Mouse (Mus musculus) heart, embryonic 13.5 days (tissue): ENCODE measurements around the gene Ifi208. TPM values are rescaled to one million over a fixed set of nuclear protein-coding genes. Genes with fewer than 3 reads are reported as not detected.
"Not testable (repeated sequence)": the region's sequence is repeated elsewhere in the genome, so short reads cannot be mapped to it uniquely, and the experiment has no call there.

ENCODE experiments used
- ATAC-seq: fragments of 200-750 bp; cut with Nextera tagmentation; 2 replicates; pipeline ENCODE4 v1.8.0; 2017; ENCODE audit warnings: moderate TSS enrichment; ENCODE audit not compliant: insufficient number of reproducible peaks, low FRiP score, low TSS enrichment; ENCODE audit errors: extremely low read depth
- H3K27ac ChIP-seq: fragments of 300-500 bp; sonication (generic); replicated peaks from 2 replicates; pipeline ENCODE4 v1.5.1; 2015; ENCODE audit warnings: moderate library complexity, mild to moderate bottlenecking, inconsistent platforms
- H3K27me3 ChIP-seq: fragments of 300-500 bp; sonication (generic); replicated peaks from 2 replicates; pipeline ENCODE4 v1.6.1; 2015; ENCODE audit warnings: mild to moderate bottlenecking, inconsistent platforms
- H3K36me3 ChIP-seq: fragments of 300-500 bp; sonication (generic); 2 replicates; pipeline ENCODE4 v1.6.1; 2015; ENCODE audit warnings: mild to moderate bottlenecking, inconsistent platforms
- H3K4me1 ChIP-seq: fragments of 300-500 bp; sonication (generic); 2 replicates; pipeline ENCODE4 v1.6.1; 2015; ENCODE audit warnings: inconsistent platforms
- H3K4me2 ChIP-seq: fragments of 300-500 bp; sonication (generic); 2 replicates; pipeline ENCODE4 v1.6.1; 2015; ENCODE audit warnings: inconsistent platforms, mild to moderate bottlenecking, moderate library complexity
- H3K4me3 ChIP-seq: fragments of 300-500 bp; sonication (generic); 2 replicates; pipeline ENCODE4 v1.5.1; 2015; ENCODE audit warnings: moderate library complexity, mild to moderate bottlenecking, inconsistent platforms
- H3K9ac ChIP-seq: fragments of 300-500 bp; sonication (generic); 2 replicates; pipeline ENCODE4 v1.6.1; 2015; ENCODE audit warnings: inconsistent platforms, mild to moderate bottlenecking, moderate library complexity
- H3K9me3 ChIP-seq: fragments of 300-500 bp; sonication (generic); 2 replicates; pipeline ENCODE4 v1.6.1; 2016; ENCODE audit warnings: inconsistent platforms
- WGBS: fragments of 180-500 bp; shearing (Covaris S2); methylation state at CpG from one replicate; pipeline ENCODE4 v1.1.7; 2015; ENCODE audit warnings: mixed read lengths; 5-methylcytosine and 5-hydroxymethylcytosine counted together
- polyA plus RNA-seq: library from polyadenylated mRNA; unstranded; fragments of >200 nt; fragmentation: Nextera tagmentation; extraction: Ambion mirVana; gene quantifications from 2 replicates; pipeline ENCODE4 v1.2.1, GENCODE M21; 2015

Gene Ifi208
- not detected in 2 replicates for polyA plus RNA-seq

GRCm38 (mm10) chr1:173673458-173674097, at the start of gene Ifi208:
Gene Ifi208, plus strand, starts transcription at chr1:173673675.
- ATAC-seq, H3K27me3 ChIP-seq: not testable (repeated sequence)
- 35% methylated on average over 3 of the region's 3 CpGs for WGBS

GRCm38 (mm10) chr1:173624052-173624451, 49.4 kb upstream of the Ifi208 start:
- Histone ChIP-seq H3K27ac (no peak overlapping the region), H3K4me1 (no peaks in the 10 kb centered on the region), H3K36me3 (no peaks in the 10 kb centered on the region), H3K4me3 (no peak overlapping the region), H3K27me3 (no peaks in the 10 kb centered on the region), H3K9ac (no peak overlapping the region), H3K4me2 (no peak overlapping the region), H3K9me3 (no peaks in the 10 kb centered on the region)
- WGBS = 80% methylated on average over 2 of the region's 2 CpGs
- no peak for ATAC-seq

More at GRCm38 (mm10) chr1:173673458-173674097, at the start of gene Ifi208:
- H3K9me3 ChIP-seq, H3K4me3 ChIP-seq, H3K27ac ChIP-seq, H3K4me2 ChIP-seq, H3K9ac ChIP-seq, H3K36me3 ChIP-seq, H3K4me1 ChIP-seq: not testable (repeated sequence)

- no peak overlapping the region for H3K27ac ChIP-seq
- H3K27me3 ChIP-seq = no peaks in the 10 kb centered on the region
- H3K36me3 ChIP-seq = no peaks in the 10 kb centered on the region
- no peak overlapping the region for H3K9ac ChIP-seq
- no peaks in the 10 kb centered on the region for H3K9me3 ChIP-seq
- no peak overlapping the region for H3K4me3 ChIP-seq
- 65% methylated on average over 2 of the region's 2 CpGs for WGBS
- no peak overlapping the region for H3K4me2 ChIP-seq
- H3K4me1 ChIP-seq = no peaks in the 10 kb centered on the region
- no peak for ATAC-seq
These were observed 46.8 kb upstream of the Ifi208 start for GRCm38 (mm10) chr1:173626686-173627085.

DNA sequence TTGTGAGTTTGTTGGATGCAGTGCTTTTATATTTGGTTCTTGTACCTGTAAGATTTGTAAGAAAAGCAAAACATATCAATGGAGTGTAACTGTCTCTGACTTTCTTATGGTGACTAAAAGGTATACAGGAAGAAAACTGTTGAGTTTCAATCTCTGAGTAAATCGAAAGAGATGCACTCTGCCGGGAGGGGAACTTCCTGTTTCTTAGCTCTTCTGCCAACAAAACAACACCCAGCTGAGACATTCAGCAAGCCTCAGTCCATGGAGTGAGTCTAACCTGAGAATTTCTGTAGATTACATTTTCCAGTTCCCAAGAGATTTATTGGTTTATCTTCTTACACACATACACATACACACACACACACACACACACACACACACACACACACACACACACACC, 42.9 kb upstream of the Ifi208 start, which contains the start of gene Ifi209:
Gene Ifi209 (plus strand): TSS at position 296 of the 400 bp plus-strand sequence.
- ATAC-seq, H3K4me1 ChIP-seq, H3K27me3 ChIP-seq, H3K36me3 ChIP-seq, H3K27ac ChIP-seq, H3K9ac ChIP-seq, H3K4me2 ChIP-seq, H3K4me3 ChIP-seq, H3K9me3 ChIP-seq: not testable (repeated sequence)
- WGBS = 66% methylated on average over 2 of the region's 2 CpGs

GRCm38 (mm10) chr1:173633969-173634645, 39.4 kb upstream of the Ifi208 start:
- H3K4me2 ChIP-seq = no peak overlapping the region
- no peak overlapping the region for H3K27ac ChIP-seq
- H3K9ac ChIP-seq = no peak overlapping the region
- H3K27me3 ChIP-seq = no peaks in the 10 kb centered on the region
- no peaks in the 10 kb centered on the region for H3K9me3 ChIP-seq
- no peak overlapping the region for H3K4me3 ChIP-seq
- no peak for ATAC-seq
- WGBS = 78% methylated on average over 5 of the region's 5 CpGs
- H3K36me3 ChIP-seq = no peaks in the 10 kb centered on the region
- no peaks in the 10 kb centered on the region for H3K4me1 ChIP-seq

- H3K27ac ChIP-seq = no peak overlapping the region
- H3K4me2 ChIP-seq = no peak overlapping the region
- H3K4me3 ChIP-seq = no peak overlapping the region
- no peak overlapping the region for H3K9ac ChIP-seq
- H3K4me1 ChIP-seq = no peaks in the 10 kb centered on the region
- H3K27me3 ChIP-seq = no peaks in the 10 kb centered on the region
- no peaks in the 10 kb centered on the region for H3K36me3 ChIP-seq
- no peak for ATAC-seq
- WGBS = 66% methylated on average over 2 of the region's 2 CpGs
- no peaks in the 10 kb centered on the region for H3K9me3 ChIP-seq
These were observed 28.1 kb upstream of the Ifi208 start for GRCm38 (mm10) chr1:173645393-173645792.

GRCm38 (mm10) chr1:173657973-173658372, 15.5 kb upstream of the Ifi208 start:
- Histone ChIP-seq H3K9ac (no peak overlapping the region), H3K4me3 (no peak overlapping the region), H3K9me3 (no peaks in the 10 kb centered on the region), H3K4me1 (no peaks in the 10 kb centered on the region), H3K27me3 (no peaks in the 10 kb centered on the region), H3K27ac (no peak overlapping the region), H3K36me3 (no peaks in the 10 kb centered on the region), H3K4me2 (no peak overlapping the region)
- WGBS = 65% methylated on average over 4 of the region's 4 CpGs
- ATAC-seq = no peak

- not testable (repeated sequence) for H3K9me3 ChIP-seq, H3K9ac ChIP-seq, H3K4me3 ChIP-seq, H3K36me3 ChIP-seq, H3K4me1 ChIP-seq, H3K4me2 ChIP-seq, H3K27me3 ChIP-seq, H3K27ac ChIP-seq, ATAC-seq
- 64% methylated on average over 1 of the region's 1 CpGs for WGBS
These were observed 5.1 kb downstream of the Ifi208 start for GRCm38 (mm10) chr1:173678605-173679004.

DNA sequence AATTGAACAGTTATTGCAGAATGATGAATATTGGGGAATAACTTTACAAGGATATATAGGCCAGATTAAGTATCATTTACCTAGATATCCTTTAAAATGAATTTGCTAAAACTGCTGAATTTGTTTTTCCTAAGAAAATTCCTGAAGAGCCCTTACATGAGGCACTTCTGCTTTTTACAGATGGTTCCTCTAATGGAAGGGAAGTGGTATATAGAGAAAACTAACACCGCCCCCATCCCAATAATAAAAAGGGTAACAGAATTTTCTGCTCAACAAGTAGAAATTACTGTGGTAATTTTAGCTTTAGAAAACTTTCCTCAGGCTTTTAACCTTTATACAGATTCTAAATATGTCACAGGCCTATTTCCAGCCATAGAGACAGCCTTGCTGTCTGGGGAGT, 20.8 kb downstream of the Ifi208 start:
- Histone ChIP-seq H3K9me3 (no peaks in the 10 kb centered on the region), H3K9ac (no peak overlapping the region), H3K4me1 (no peaks in the 10 kb centered on the region), H3K4me2 (no peak overlapping the region), H3K27ac (no peak overlapping the region), H3K27me3 (no peaks in the 10 kb centered on the region), H3K36me3 (no peaks in the 10 kb centered on the region), H3K4me3 (no peak overlapping the region)
- no peak for ATAC-seq
- WGBS = 78% methylated on average over 1 of the region's 1 CpGs

DNA sequence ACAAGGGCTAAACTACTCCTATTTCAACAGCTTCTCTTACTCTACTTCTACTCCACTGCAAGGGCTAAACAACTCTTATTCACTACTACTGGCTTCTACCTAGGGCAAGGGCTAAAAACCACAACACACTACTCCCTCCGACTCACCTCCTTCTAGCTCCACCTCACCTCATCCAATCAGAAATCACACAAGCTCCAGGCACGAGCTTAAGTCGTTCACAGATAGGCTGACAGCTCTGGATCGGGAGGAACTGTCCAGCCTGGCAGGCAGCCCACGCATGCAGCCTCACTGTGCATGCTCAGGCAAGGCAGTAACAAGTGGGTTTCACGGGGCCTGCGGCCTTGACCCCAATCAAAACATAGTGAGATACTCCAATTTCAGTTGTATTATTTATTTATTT, 59.7 kb downstream of the Ifi208 start:
- Histone ChIP-seq H3K4me3 (no peak overlapping the region), H3K36me3 (no peaks in the 10 kb centered on the region), H3K27me3 (no peaks in the 10 kb centered on the region), H3K9ac (no peak overlapping the region), H3K4me2 (no peak overlapping the region), H3K4me1 (no peaks in the 10 kb centered on the region), H3K27ac (no peak overlapping the region), H3K9me3 (no peaks in the 10 kb centered on the region)
- 14% methylated on average over 7 of the region's 7 CpGs for WGBS
- no peak for ATAC-seq

- WGBS = 79% methylated on average over 4 of the region's 4 CpGs
- H3K36me3 ChIP-seq, H3K9me3 ChIP-seq, H3K9ac ChIP-seq, H3K4me3 ChIP-seq, H3K4me2 ChIP-seq, H3K4me1 ChIP-seq, ATAC-seq, H3K27ac ChIP-seq, H3K27me3 ChIP-seq: not testable (repeated sequence)
These were observed 61.5 kb downstream of the Ifi208 start for GRCm38 (mm10) chr1:173735015-173735414.

DNA sequence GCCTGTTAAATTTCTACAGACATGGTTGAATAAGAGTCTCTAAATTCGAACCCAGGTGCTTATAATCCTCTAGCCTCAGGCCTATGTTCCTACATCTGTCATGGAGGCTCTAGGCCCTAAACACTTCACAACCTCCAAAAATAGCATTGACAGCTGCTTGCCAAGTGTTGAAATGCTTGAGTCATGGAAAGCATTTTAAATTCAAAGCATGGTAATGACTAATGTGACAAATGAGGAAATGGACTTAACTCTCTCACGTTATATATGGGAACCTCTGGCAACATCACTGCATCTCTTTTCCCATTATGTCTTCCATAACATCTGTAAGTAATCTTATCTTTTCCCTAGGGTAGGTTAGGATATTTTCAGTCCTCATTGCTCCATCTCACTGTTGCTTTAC, 63.5 kb downstream of the Ifi208 start:
- Histone ChIP-seq H3K4me3 (no peak overlapping the region), H3K27me3 (no peaks in the 10 kb centered on the region), H3K36me3 (no peaks in the 10 kb centered on the region), H3K27ac (no peak overlapping the region), H3K9me3 (no peaks in the 10 kb centered on the region), H3K4me2 (no peak overlapping the region), H3K4me1 (no peaks in the 10 kb centered on the region), H3K9ac (no peak overlapping the region)
- no peak for ATAC-seq
- WGBS = 45% methylated on average over 2 of the region's 2 CpGs
